Mouse (Mus musculus): Measurements from ENCODE around the gene Zfp668.
"Not testable (repeated sequence)": the region's sequence is repeated elsewhere in the genome, so short reads cannot be mapped to it uniquely, and the experiment has no call there.

Zfp668 gene

DNA sequence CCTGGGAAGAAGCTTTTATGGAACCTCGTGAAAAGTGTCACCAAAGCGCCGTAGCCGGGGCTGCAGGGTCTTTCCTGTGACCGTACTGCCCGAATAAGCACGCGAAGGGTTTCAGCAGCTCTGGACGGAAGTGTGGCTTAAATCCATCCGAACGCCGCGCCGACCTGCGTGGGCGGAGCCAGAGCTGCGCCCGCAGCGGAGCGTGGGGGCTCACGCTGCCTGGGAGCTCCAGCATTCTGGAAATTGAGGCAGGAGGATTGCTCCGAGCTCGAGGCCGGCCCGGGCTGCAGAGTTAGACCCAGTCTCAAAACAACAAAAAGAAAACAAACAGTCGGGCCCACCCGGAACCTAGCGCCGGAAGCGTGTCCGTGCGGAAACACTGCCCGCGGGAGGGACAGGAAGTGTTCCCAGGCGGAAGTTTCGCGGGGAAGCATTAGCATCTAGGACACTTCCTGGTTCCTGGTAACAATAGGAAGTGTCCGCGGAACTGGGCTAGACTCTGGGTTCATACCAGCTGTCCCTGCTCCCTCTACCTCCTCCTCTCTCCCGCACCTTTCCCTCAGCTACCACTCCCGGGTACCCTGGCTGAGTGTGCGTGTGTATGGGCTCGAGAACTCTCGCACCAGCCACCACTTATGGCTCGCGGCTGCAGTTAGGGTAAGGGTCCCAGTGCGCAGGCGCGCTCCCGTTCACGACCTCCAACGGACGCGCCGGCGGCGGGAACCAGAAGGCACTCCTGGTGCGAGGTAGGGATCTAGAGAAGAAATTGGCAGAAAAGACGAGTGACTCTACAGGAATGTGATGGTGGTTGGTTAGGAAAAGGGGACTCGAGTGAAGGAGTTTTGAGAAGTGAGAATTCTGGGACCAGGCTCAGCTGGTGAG, at the start of gene Zfp668:
Zfp668 (minus strand) TSS at position 362 of the 882 bp plus-strand sequence.
- peak; percentile 58 for ATAC-seq (ENCODE audit: low TSS enrichment)

DNA sequence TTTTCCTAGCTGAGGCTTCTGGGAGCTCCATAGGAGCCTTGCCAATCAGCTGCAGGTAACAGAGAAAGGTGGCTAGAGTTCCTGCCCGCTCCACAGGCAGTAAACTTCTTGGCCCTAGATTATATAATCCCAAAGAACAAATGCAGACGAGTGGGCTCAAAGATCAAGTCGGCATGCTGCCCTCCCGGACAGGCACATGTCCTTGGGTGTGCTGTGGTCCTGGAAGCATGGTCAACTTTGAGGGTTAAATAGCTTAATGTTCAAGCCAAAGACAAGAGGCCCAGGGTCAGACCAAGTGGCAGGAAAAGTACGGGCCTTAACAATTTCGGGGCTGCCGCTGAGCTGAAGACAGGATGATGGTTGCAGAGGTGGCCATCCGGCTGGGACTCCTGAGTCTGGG, 49.4 kb upstream of the Zfp668 start:
- ATAC-seq (ENCODE audit: low TSS enrichment): no peak

DNA sequence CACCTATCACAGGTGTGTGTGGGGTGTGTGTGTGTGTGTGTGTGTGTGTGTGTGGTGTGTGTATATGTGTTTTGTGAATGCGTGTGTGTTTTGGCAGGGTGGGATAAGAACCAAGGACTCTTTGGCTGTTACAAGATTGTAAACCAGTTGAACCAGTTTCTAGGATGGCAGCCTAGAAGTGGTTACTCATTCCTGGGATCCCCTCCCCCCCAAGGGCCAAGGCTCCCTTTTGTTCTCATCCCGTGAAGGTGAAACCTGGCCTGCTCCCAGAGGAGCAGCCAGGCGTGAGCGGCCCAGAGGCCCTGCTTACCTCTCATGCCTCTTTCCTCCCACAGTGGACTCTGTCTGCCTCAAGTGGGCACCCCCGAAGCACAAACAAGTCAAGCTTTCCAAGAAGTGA, 48.6 kb upstream of the Zfp668 start:
- ATAC-seq (ENCODE audit: low TSS enrichment): no peak

DNA sequence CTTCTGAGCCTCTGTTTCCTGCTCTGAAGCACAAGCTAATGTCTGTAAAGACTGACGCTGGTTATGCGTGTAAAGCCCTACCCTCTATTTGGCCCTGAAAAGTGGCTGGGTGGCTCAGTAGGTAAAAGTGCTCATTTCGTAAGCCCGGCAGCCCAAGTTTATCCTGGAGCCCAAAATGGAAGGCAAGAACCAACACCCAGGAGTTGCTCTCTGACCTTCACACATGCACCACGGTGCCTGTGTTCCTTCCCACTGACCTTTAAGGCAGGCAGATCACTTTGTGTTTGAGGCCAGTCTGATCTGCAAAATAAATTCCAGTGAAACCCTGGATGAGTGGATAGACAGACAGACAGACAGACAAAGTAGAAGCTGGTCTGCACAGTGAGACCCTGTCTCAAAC, 47.1 kb upstream of the Zfp668 start:
- no peak for ATAC-seq (ENCODE audit: low TSS enrichment)

DNA sequence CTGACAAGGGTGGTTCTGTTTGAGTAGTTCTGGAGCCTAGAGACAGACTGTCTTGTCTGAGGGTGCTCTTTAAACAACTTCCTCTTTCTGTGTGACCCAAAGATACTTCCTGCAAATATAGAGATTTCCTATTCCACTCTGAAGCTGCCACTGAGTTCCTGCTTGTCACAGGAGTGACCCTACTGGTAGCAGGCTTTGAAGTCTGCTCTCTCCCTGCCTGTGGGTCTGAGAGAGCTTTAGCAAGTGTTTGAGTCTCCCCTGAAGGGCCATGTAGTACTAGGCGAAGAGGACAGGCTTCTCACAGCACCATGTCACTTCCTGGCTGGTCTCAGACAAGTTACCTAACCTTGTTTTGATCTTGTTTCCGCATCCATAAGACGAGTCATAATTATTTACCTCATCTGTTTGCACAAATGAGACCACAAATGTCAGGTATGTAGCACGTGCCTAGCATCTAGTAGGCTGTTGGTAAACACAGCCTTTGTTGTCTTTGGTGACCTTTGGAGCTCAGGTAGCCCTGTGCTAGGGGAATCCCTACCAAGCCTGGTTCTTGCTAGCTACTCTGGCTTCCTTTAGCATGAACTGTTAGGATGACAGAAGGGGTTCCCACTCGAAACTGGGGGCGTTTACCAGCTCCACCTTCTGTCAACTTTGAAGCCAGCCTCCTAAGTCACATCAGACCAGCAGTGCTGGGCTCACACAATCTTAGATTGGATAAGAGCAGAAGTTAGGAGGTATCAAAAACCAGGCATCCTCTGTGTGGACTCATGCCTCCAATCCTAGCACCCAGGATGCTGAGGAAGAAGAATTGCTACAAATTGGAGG, 46.0 kb upstream of the Zfp668 start:
- peak; percentile 41; the same call in 1 of the 2 replicates for ATAC-seq (ENCODE audit: low TSS enrichment)

DNA sequence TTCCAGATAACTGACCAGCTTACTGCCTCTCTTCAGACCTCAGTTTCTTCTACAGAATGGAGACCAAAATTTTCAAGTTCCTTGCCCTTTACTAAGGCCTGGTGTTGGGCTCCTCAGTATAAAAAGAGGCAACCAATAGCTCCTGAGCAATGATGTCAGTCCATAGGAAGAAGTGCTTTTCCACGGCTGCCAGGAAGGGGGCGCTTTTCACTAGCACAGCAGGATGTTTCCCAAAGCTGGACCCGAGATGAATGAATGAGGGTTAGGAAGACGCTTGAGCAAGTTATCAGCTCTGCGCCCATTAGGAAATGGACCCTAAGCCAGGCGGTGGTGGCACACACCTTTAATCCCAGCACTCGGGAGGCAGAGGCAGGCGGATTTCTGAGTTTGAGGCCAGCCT, 44.9 kb upstream of the Zfp668 start:
- no peak for ATAC-seq (ENCODE audit: low TSS enrichment)

DNA sequence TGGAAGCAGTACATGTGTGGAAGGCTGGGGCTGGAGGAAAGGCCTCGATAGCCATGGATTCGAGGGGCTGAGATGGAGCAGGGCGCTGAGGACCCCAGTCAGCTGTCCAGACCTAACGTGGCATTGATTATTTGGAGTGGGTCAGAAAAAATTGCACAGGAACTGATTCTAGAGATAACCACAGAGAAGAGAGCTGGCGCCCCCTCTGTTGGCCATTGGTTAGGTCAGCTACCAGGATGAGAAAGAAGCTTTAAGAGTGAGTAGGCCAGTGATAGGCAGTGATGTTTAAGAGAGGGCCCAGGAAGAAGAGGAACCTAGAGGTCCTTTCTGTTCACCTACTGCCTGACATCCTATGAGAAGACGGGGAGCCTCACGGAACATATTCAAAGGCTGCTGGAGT, 42.7 kb upstream of the Zfp668 start:
- no peak for ATAC-seq (ENCODE audit: low TSS enrichment)

DNA sequence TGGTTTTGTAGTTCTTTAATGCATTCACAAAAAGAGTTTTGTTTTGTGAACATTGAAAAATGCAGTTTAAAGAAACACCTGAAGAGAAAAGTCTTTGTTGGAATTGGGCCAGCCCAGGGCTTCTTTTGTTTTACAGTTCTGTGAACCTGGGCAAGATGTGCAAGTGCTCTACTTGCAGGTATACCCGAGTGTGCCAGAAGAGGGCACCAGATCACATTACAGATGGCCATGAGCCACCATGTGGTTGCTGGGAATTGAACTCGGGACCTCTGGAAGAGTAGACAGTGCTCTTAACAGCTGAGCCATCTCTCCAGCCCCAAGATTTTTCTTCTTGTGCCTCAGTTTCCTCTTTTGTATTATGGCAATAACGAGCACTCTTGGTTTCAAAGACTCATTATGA, 41.6 kb upstream of the Zfp668 start:
- no peak for ATAC-seq (ENCODE audit: low TSS enrichment)

DNA sequence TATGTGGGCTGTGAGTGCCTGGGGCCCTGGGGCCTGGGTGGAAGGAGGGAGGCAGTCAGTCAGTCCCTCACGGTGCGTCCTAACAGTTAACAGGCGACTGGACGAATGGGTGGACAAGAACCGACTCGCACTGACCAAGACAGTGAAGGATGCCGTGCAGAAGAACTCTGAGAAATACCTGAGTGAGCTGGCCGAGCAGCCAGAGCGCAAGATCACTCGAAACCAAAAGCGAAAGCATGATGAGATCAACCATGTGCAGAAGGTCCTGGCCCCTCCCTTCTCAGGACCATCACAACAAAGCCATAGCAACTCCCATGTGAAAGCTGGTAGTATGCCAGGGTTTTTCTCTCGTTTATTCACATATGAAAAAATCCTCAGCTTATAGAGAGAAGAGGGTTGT, 38.7 kb upstream of the Zfp668 start:
- ATAC-seq (ENCODE audit: low TSS enrichment): no peak

DNA sequence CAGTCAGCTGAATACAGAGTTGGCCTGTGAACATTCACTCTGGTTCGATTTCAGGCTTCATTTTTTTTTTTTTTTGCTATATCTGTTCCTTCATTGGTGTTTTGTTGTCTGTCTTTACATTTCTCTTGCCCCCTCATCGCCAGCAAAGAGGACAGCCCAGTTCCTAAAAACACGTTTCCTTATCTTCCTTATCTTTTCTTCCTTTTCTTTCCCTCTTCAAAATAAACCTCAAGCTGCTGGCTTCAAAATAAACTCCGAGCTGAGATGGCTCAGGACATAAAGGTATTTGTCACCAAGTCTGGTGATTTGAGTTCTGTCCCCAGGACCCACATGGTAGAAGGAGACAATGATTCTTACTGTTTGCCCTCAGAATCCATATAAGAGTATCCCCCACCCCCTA, 36.3 kb upstream of the Zfp668 start:
- ATAC-seq (ENCODE audit: low TSS enrichment): no peak

DNA sequence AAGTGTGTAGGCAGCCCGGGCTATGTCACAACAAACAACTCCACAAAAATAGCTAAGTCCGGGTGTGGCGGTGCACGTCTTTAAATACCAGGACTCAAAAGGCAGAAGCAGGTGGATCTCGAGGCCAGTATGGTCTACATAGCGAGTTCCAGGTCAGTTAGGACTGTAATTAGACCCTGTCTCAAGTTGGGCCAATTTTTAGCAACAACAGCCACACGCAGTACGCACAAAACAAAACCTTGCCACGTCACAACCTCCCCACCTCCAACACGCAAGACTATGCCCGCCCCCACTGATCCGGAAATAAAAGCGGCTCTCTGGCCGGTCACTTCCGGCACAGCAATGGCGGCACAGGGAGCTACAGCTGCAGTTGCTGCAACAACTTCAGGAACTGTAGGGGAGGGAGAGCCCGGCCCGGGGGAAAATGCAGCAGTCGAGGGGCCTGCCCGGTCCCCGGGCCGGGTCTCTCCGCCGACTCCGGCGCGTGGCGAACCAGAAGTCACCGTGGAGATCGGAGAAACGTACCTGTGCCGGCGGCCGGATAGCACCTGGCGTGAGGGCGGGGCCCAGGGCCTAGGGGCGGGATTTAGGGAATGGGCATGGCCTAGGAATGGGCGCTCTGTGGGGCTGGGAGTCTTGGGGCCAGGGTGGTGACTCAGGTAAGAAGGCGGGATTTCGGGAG, 35.7 kb upstream of the Zfp668 start, which contains the start of gene Kat8:
Kat8 (plus strand) TSS at position 327 of the 682 bp plus-strand sequence.
- peak; percentile 97 for ATAC-seq (ENCODE audit: low TSS enrichment)

DNA sequence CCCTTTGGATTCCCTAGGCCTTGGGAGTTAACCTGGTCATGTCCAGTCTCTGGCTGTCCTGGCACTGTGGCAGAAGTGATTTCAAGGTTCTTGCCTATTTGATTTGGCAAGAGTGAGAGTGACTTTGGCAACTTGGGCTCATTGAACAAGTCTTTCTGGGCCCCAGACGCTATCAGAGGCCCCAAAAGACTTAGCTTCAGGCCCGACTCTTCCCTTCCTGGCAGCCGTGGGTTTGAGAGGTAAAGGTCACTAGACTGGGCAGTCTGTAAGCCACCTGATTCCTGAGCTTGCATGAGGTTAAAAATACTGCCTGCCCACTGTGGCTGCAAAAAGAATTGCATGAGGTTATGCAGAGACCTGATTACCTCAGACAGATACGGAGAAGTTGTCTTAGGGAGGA, 32.0 kb upstream of the Zfp668 start:
- ATAC-seq (ENCODE audit: low TSS enrichment): no peak

DNA sequence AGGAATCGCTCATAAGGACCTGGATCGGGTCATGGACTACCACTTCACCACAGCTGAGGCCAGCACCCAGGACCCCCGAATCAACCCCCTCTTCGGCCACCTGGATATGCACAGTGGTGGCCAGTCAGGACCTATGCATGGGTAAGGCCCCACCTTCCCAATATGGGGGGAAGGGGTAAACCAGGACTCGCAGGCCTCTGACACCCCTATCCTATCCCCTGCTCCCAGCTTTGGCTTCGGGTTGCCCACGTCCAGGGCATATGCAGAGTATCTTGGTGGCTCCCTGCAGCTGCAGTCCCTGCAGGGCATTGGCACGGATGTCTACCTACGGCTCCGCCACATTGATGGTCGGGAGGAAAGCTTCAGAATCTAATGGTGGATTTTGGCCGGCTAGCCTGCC, 31.3 kb upstream of the Zfp668 start:
- ATAC-seq (ENCODE audit: low TSS enrichment): no peak

DNA sequence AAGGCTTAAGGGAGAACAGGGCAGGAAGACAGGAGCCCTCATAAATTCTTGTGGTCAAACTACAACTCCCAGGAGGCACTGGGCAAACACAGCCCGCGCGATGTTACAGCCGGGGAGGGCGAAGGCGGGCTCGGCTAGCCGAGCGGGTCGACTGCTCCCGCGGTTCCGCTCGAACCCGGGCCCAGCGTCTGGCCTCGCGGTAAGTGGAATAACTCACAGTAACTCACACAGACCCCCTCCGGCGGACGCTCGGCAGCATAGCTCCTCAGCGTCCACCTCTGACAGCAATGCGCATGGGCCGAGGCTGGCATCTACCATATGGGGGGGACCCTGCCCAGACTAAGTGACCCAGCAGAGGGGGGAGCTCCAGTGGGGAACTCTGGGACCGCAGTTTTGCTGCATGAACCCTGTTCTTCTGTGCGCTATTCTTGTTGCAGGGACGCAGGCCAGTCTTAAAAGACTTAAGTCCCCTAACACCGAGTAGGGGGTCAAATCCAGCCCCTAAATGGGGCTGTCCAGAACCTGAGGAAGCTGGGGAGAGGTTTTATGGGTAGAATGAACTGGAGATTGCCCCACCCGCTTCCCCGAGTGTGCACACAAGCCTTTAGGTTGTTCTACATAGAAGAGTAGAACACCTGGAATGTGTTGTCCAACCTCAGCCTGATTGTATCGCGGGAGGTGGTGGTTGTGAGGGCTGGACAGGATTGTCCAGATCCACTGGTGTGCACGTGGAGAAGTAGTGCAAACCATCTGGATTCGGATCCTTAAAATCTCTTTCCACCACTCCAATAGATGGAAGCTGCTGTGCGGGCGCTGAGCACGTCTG, 27.6 kb upstream of the Zfp668 start, which contains the start of gene Bckdk:
Bckdk (plus strand) TSS at position 112 of the 826 bp plus-strand sequence.
- ATAC-seq (ENCODE audit: low TSS enrichment): peak; percentile 88

DNA sequence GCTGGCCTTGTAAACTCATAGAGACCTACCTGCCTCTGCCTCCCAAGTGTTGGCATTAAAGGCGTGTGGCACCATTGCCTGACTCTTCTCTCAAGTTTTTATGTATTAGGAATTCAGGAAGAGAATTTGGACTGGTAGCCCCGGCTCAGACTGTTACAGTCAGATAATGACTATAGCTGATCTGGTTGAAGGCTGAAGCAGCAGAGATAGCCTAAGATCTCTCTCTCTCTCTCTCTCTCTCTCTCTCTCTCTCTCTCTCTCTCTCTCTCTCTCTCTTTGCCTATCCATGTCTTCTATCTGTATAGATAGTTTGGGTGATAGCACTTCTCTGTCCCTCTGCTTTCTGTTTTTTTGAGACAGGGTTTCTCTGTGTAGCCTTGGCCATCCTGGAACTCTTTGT, 25.1 kb upstream of the Zfp668 start:
- ATAC-seq (ENCODE audit: low TSS enrichment): no peak

DNA sequence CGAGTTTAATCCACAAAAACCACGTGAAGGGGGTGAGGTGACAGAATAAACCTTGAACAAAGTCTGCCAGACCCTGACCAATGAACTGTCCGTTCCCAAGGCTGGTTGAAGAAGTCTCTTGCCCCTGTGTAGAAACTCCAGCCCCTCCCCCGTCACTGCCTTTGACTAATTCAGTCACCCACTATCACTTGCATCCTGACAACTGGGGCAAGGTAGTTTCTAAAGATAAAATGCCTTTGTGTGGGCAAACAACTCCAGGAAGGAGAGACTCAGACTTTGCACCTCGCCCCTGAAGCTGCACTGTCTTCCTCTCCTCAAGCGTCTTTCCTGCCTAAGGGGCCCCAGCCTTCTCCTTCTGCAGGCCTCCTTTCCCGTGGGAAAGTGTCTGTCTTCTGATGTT, 23.4 kb upstream of the Zfp668 start:
- no peak for ATAC-seq (ENCODE audit: low TSS enrichment)

DNA sequence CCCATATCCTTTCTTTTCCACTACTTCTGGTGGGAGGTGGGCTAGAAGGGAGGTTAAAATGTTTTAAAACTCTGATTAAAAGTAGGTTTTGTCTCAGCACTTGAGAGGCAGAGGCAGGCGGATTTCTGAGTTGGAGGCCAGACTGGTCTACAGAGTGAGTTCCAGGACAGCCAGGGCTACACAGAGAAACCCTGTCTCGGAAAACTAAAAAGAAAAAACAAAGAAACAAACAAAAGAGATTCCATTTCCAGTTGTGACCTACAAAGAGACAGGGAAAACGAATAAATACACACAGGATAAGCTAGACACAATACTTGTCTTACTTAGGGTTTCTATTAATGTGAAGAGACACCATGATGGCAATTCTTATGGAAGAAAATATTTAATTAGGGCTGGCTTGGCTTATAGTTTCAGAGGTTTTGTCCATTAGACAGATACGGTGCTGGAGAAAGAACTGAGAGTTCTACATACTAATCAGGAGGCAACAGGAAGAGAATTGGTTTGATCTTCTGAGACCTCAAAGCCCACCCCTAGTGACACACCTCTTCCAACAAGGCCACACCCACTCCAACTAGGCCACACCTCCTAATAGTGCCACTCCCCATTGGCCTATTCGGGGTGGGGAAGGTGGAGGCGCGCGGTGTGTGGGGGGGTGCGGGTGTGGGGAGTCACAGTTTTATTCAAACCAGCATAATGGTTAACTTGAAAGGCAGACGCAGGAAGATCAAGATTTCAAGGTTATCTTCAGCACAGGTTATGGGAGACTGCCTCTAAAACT, 21.7 kb upstream of the Zfp668 start:
- ATAC-seq (ENCODE audit: low TSS enrichment): no peak

DNA sequence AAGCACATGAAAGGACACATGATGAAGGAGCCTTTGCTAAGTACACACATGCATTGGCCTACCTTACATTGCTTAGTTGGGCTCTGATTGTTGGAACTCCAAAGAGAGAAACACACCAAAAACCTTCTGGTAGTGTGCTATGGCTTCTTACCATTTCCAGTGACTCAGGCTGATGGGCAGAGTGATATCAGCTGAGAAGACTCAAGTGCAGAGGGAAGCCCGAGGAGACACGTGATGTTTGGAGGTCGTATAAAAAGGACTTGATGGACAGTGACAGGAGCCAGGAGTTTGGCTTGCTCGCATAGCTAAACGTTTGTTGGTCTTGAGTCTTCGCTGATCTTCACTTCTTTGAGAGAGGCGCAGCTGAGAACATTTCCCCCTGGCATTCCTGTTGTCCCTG, 20.9 kb upstream of the Zfp668 start:
- ATAC-seq (ENCODE audit: low TSS enrichment): no peak

DNA sequence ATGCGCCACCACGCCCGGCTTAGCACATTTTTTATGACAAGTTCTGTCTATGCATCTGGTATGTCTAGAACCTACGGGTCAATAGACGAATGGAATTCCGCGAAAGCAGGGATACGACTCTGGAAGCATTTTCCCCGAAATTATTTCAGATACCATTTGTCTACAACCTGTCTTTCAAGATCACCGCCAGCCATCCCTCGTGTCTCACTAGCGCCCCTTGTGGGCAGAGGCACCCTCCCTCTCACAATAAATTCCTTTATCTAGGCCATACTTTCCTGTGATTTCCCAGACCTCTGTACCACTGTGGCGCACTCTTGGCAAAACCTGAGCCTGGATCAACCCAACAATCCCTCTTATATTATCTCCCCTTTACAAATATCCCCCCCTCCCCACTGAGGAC, 19.8 kb upstream of the Zfp668 start:
- ATAC-seq (ENCODE audit: low TSS enrichment): no peak

DNA sequence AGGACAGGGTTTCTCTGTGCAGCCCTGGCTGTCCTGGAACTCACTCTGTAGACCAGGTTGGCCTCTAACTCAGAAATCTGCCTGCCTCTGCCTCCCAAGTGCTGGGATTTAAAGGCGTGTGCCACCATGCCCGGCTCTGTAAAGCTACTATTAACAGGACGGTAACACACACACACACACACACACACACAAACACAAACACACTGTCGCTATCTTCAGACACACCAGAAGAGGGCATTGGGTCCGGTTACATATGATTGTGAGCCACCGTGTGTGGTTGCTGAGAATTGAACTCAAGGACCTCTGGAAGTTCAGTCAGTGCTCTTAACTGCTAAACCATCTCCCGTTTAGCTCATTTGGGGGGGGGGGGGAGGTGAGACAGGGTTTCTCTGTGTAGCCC, 19.3 kb upstream of the Zfp668 start:
- ATAC-seq (ENCODE audit: low TSS enrichment): not testable (repeated sequence)

DNA sequence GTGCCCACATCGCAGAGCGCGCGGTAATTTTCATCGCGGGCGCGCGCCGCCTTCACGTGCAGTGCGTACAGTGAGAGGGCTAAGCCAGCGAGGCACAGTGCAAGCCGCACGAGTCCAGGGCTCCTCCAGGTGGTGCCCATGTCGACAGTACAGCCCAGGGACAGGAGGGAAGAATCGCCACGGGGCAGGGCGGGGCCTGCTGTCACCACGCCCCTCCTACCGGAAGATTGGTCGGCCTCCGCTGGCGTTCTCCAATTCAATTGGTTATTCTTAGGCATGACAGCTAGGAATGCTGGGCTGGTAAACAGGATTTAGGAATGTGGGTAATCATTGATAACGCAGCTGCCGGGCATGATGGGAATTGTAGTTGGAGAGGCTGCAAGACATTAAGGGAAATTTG, 18.8 kb upstream of the Zfp668 start, which contains the start of the genes Gm21974 and Vkorc1:
Gm21974 (minus strand) TSS at position 13 of the 400 bp plus-strand sequence.
Vkorc1 (minus strand) TSS at position 176 of the 400 bp plus-strand sequence.
- peak; percentile 97 for ATAC-seq (ENCODE audit: low TSS enrichment)
